Mouse (Mus musculus) ES-E14 (cell line): ENCODE measurements around the gene Fam185a. TPM values are rescaled to one million over a fixed set of nuclear protein-coding genes. Genes with fewer than 3 reads are reported as not detected.

Experiments used
- DNase-seq: peaks from one replicate; pipeline ENCODE4 v3.0.0-alpha.2; 2013; ENCODE audit warnings: low read depth, low spot score
- H3K27ac ChIP-seq: 2 replicates; pipeline ENCODE4 v1.5.1; 2012; ENCODE audit warnings: low read depth, mild to moderate bottlenecking, low read length, moderate library complexity, mixed read lengths; ENCODE audit not compliant: poor library complexity, insufficient read depth, severe bottlenecking
- H3K36me3 ChIP-seq: 2 replicates; pipeline ENCODE4 v1.6.1; 2012; ENCODE audit warnings: mild to moderate bottlenecking, low read length, moderate library complexity, mixed read lengths; ENCODE audit not compliant: control insufficient read depth, poor library complexity, insufficient read depth, severe bottlenecking
- H3K4me1 ChIP-seq, 2 experiments: fragments of 150-350 bp in 1 of 2; sonication (generic) in 1 of 2; 2 replicates each; pipeline ENCODE4 v1.6.1; 2012; ENCODE audit warnings: low read length in 2 of 2, mild to moderate bottlenecking in 1 of 2, mixed read lengths in 1 of 2; ENCODE audit not compliant: control insufficient read depth in 2 of 2, insufficient read depth in 2 of 2, poor library complexity in 1 of 2
- H3K4me3 ChIP-seq, 2 experiments: fragments of 150-350 bp in 1 of 2; sonication (generic) in 1 of 2; 2 replicates each; pipeline ENCODE4 v1.5.1; 2012; ENCODE audit warnings: low read length in 2 of 2, low read depth in 1 of 2, mild to moderate bottlenecking in 1 of 2, mixed read lengths in 1 of 2; ENCODE audit not compliant: insufficient read depth in 1 of 2, poor library complexity in 1 of 2, severe bottlenecking in 1 of 2
- H3K9ac ChIP-seq: 2 replicates; pipeline ENCODE4 v1.6.1; 2012; ENCODE audit warnings: low read depth, mild to moderate bottlenecking, low read length, mixed read lengths; ENCODE audit not compliant: poor library complexity, insufficient read depth, severe bottlenecking
- H3K9me3 ChIP-seq: fragments of 150-350 bp; sonication (generic); 2 replicates; pipeline ENCODE4 v1.6.1; 2012; ENCODE audit warnings: low read depth, mild to moderate bottlenecking, low read length; ENCODE audit not compliant: control insufficient read depth, insufficient read depth
- CHD2 ChIP-seq: IDR thresholded peaks from 2 replicates; pipeline ENCODE4 v1.6.1; 2014; ENCODE audit warnings: mild to moderate bottlenecking, low read depth, low read length, inconsistent platforms
- HCFC1 ChIP-seq: IDR thresholded peaks from 2 replicates; pipeline ENCODE4 v1.6.1; 2012; ENCODE audit warnings: low read length, inconsistent platforms, borderline replicate concordance; ENCODE audit not compliant: insufficient read depth
- MAFK ChIP-seq: IDR thresholded peaks from 2 replicates; pipeline ENCODE4 v1.6.1; 2014; ENCODE audit warnings: mild to moderate bottlenecking, low read depth, low read length, inconsistent platforms; ENCODE audit not compliant: insufficient read depth
- ZC3H11A ChIP-seq: IDR thresholded peaks from 2 replicates; pipeline ENCODE4 v1.6.1; 2012; ENCODE audit warnings: low read depth, mild to moderate bottlenecking, inconsistent platforms, low read length, borderline replicate concordance
- ZNF384 ChIP-seq: IDR thresholded peaks from 2 replicates; pipeline ENCODE4 v1.6.1; 2012; ENCODE audit warnings: low read depth, low read length, inconsistent platforms
- in situ Hi-C, 2 experiments: fragments of 600-800 bp; cut with MboI; formaldehyde crosslinking; loops; one replicate each; pipeline ENCODE4 v1.15.1; 2025; ENCODE audit warnings: low sequenced_read_pairs in 2 of 2, inconsistent platforms in 1 of 2; ENCODE audit not compliant: unreplicated experiment in 2 of 2
- total RNA-seq: library from RNA; depleted of rRNA; stranded (reverse); fragments of 300-350 nt; gene quantifications from 2 replicates; pipeline ENCODE4 v1.2.3, GENCODE M21; 2012

Gene Fam185a
- total RNA-seq, 1 experiment, result 14.1 TPM

GRCm38 (mm10) chr5:21496881-21497280, 72.1 kb downstream of the Fam185a start:
- H3K4me3 ChIP-seq, result no peak overlapping the region
- TF ChIP-seq ZC3H11A (no peak), HCFC1 (no peak), MAFK (no peak), ZNF384 (no peak), CHD2 (no peak)
- H3K27ac ChIP-seq, result no peak overlapping the region
- H3K9ac ChIP-seq, result no peak overlapping the region
- no peak for DNase-seq
- no peaks in the 10 kb centered on the region for H3K9me3 ChIP-seq
- no peaks in the 10 kb centered on the region for H3K4me1 ChIP-seq
- no peaks in the 10 kb centered on the region for H3K36me3 ChIP-seq
- in situ Hi-C loops, result no loop called here

GRCm38 (mm10) chr5:21498490-21498889, 73.7 kb downstream of the Fam185a start:
- no peaks in the 10 kb centered on the region for H3K4me1 ChIP-seq
- H3K4me3 ChIP-seq, result no peak overlapping the region
- no peak overlapping the region for H3K9ac ChIP-seq
- no peak overlapping the region for H3K27ac ChIP-seq
- in situ Hi-C loops, result no loop called here
- TF ChIP-seq CHD2, result no peak
- TF ChIP-seq ZNF384, result no peak
- TF ChIP-seq HCFC1, result no peak
- no peak for DNase-seq
- H3K36me3 ChIP-seq, result no peaks in the 10 kb centered on the region
- H3K9me3 ChIP-seq, result no peaks in the 10 kb centered on the region

- no peaks in the 10 kb centered on the region for H3K36me3 ChIP-seq
- in situ Hi-C loops, result no loop called here
- H3K9me3 ChIP-seq, result no peaks in the 10 kb centered on the region
- H3K4me1 ChIP-seq, result no peaks in the 10 kb centered on the region
- TF ChIP-seq MAFK, result no peak
- TF ChIP-seq ZC3H11A, result no peak
- TF ChIP-seq CHD2, result no peak
- H3K27ac ChIP-seq, result no peak overlapping the region
- no peak overlapping the region for H3K4me3 ChIP-seq
- DNase-seq, result no peak
- H3K9ac ChIP-seq, result no peak overlapping the region
Measured at GRCm38 (mm10) chr5:21498925-21499324, 74.2 kb downstream of the Fam185a start.

GRCm38 (mm10) chr5:21500133-21500532, 75.4 kb downstream of the Fam185a start:
- Histone ChIP-seq H3K27ac (no peak overlapping the region), H3K4me3 (no peak overlapping the region), H3K4me1 (no peaks in the 10 kb centered on the region), H3K36me3 (no peaks in the 10 kb centered on the region), H3K9me3 (no peaks in the 10 kb centered on the region), H3K9ac (no peak overlapping the region)
- no peak for DNase-seq
- in situ Hi-C loops, result no loop called here
- TF ChIP-seq ZC3H11A, result no peak
- no peak for TF ChIP-seq ZNF384
- no peak for TF ChIP-seq HCFC1
- TF ChIP-seq CHD2, result no peak

- TF ChIP-seq HCFC1, result no peak
- TF ChIP-seq MAFK, result no peak
- TF ChIP-seq ZC3H11A, result no peak
- TF ChIP-seq ZNF384, result no peak
- no peak for TF ChIP-seq CHD2
- in situ Hi-C loops, result no loop called here
- Histone ChIP-seq H3K4me3 (no peak overlapping the region), H3K4me1 (no peaks in the 10 kb centered on the region), H3K27ac (no peak overlapping the region), H3K9ac (no peak overlapping the region), H3K36me3 (no peaks in the 10 kb centered on the region), H3K9me3 (no peaks in the 10 kb centered on the region)
- no peak for DNase-seq
Measured at GRCm38 (mm10) chr5:21500941-21501340, 76.2 kb downstream of the Fam185a start.
